Mouse (Mus musculus): ENCODE measurements around the gene Rhag. TPM values are rescaled to one million over a fixed set of nuclear protein-coding genes. Genes with fewer than 3 reads are reported as not detected.
A peak's percentile ranks its signal among the peaks of the same experiment; 100 is the strongest.

Gene Rhag
- total and polyA plus RNA-seq, 3 experiments = 0.08 to 0.55 (median 0.21) TPM

DNA sequence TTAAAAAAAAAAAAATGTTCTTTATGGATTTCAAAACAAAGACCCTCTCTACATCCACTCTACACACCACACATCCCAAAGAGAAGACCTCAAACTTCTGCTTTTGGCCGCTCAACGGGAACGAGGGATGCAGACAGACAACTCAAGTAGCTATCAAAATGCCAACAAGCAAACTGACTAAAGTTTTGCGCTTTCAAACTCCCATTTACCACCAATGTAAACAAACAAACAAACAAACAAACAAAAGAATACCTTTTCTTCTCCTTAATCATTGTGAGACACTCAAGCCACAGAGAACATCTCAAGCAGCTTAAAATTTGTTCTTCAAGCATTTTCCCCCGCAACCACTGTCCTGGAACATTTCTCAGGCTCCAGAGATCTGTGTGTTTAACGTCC, 68.6 kb downstream of the Rhag start:
- intact Hi-C loops (cut with DNase I) = no loop called here
- Histone ChIP-seq H3K79me2 (replicated peaks; ENCODE audit: control insufficient read depth, insufficient read depth, low read length) (no peaks in the 10 kb centered on the region), H3K27ac (peak overlapping the region; percentile 69; the same call in 1 of the 2 replicates), H3K36me3 (ENCODE audit: control insufficient read depth, insufficient read depth, low read length) (no peaks in the 10 kb centered on the region), H3K27me3 (ENCODE audit: control insufficient read depth, insufficient read depth, low read length) (no peaks in the 10 kb centered on the region), H3K4me3 (peak overlapping the region; percentile 73), H3K4me1 (ENCODE audit: control insufficient read depth, insufficient read depth, low read length) (no peaks in the 10 kb centered on the region; the same call in 1 of the 2 replicates), H3K9ac (ENCODE audit: low read depth, low read length) (peak overlapping the region; percentile 90)
- TF ChIP-seq POLR2A (IDR thresholded peaks at IDR 0.05; ENCODE audit: insufficient read depth, low read depth, low read length) (0 out of 2 replicates have a peak, but pooled peaks have one; percentile 20), CTCF (IDR thresholded peaks at IDR 0.05) (no peak), EP300 (IDR thresholded peaks at IDR 0.05; ENCODE audit: insufficient read depth, low read depth, low read length) (no peak)
- 18% methylated on average over 6 of the region's 6 CpGs for WGBS
- DNase-seq = no peak

DNA sequence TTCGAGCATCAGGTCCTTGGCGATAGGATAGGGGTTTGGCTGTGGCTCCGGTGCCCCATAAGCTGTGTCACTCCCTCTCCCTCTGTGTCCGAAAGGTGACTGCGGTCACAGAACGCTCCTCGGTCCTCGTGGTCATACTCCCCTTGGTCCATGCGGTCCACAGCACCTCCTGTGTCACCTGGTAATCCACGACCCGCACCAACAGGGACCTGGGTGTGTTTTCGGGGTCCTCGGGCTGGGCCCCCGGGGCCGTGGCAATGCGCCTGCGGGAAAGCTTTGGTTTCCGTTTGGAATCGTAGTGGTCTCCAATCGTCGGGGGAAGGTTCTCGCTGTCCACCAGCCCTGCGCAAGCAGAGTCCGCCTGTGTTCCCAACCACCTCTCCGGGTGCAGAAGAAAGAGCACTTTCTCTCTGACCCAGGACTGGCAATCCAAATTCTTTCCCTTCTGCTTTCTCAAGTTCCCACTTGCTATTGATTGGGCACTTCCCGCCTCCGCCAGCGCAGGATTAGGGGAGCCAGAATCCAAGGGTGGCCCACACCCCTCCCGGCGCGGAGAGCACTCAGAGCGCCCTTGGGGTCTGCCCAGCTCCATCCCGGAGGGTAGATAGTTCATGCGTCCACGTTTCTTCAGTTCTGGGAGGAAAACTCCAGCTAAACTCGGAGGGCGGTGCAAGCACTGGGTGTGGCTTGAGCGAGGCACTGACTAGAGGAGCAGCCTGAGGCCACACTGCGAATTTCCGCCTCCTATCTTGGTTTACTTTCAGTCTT, 69.2 kb downstream of the Rhag start, which contains the start of gene 9130008F23Rik:
9130008F23Rik (minus strand) TSS at position 636 of the 768 bp plus-strand sequence.
- H3K4me1 ChIP-seq (ENCODE audit: control insufficient read depth, insufficient read depth, low read length) = no peaks in the 10 kb centered on the region; the same call in 1 of the 2 replicates
- no peaks in the 10 kb centered on the region for H3K27me3 ChIP-seq (ENCODE audit: control insufficient read depth, insufficient read depth, low read length)
- no peaks in the 10 kb centered on the region for H3K36me3 ChIP-seq (ENCODE audit: control insufficient read depth, insufficient read depth, low read length)
- no peaks in the 10 kb centered on the region for H3K79me2 ChIP-seq (replicated peaks; ENCODE audit: control insufficient read depth, insufficient read depth, low read length)
- peak; percentile 77 to 79 for DNase-seq
- intact Hi-C loops (cut with DNase I) = no loop called here
- WGBS = under 1% methylated on average over 40 of the region's 40 CpGs
- peak within 1 kb of the TSS; percentile 69 for H3K27ac ChIP-seq
- peak within 1 kb of the TSS; percentile 73 for H3K4me3 ChIP-seq
- peak within 1 kb of the TSS; percentile 90 for H3K9ac ChIP-seq (ENCODE audit: low read depth, low read length)
- TF ChIP-seq POLR2A (IDR thresholded peaks at IDR 0.05; ENCODE audit: insufficient read depth, low read depth, low read length) (peak; percentile 69), EP300 (IDR thresholded peaks at IDR 0.05; ENCODE audit: insufficient read depth, low read depth, low read length) (0 out of 2 replicates have a peak, but pooled peaks have one; percentile 33), CTCF (IDR thresholded peaks at IDR 0.05) (no peak)

DNA sequence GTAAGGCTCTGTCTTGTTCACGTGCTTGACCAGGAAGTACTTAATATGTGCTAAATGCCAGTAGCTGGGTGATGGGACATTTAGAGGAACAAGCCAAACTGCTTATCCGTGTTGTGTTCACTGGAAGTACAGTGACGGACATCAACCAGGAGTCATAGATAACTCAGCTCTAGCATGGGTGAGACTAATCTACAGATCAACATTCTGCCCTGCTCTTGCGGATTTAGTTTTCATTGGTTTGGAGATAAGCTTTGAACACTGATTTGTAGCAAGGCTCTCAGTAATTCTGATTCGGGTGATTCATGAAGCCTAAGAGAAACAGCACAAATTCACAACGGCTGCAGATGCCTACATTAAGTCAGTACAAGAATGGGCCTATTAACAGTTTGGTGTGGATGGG, 71.2 kb downstream of the Rhag start:
- Histone ChIP-seq H3K27me3 (ENCODE audit: control insufficient read depth, insufficient read depth, low read length) (no peaks in the 10 kb centered on the region), H3K36me3 (ENCODE audit: control insufficient read depth, insufficient read depth, low read length) (no peaks in the 10 kb centered on the region), H3K27ac (no peak overlapping the region), H3K9ac (ENCODE audit: low read depth, low read length) (no peak overlapping the region), H3K4me3 (no peak overlapping the region), H3K79me2 (replicated peaks; ENCODE audit: control insufficient read depth, insufficient read depth, low read length) (no peaks in the 10 kb centered on the region), H3K4me1 (ENCODE audit: control insufficient read depth, insufficient read depth, low read length) (no peaks in the 10 kb centered on the region; the same call in 1 of the 2 replicates)
- no peak for DNase-seq
- TF ChIP-seq EP300 (IDR thresholded peaks at IDR 0.05; ENCODE audit: insufficient read depth, low read depth, low read length) (no peak), CTCF (IDR thresholded peaks at IDR 0.05) (no peak), POLR2A (IDR thresholded peaks at IDR 0.05; ENCODE audit: insufficient read depth, low read depth, low read length) (no peak)
- 86% methylated on average over 6 of the region's 6 CpGs for WGBS
- intact Hi-C loops (cut with DNase I) = no loop called here

DNA sequence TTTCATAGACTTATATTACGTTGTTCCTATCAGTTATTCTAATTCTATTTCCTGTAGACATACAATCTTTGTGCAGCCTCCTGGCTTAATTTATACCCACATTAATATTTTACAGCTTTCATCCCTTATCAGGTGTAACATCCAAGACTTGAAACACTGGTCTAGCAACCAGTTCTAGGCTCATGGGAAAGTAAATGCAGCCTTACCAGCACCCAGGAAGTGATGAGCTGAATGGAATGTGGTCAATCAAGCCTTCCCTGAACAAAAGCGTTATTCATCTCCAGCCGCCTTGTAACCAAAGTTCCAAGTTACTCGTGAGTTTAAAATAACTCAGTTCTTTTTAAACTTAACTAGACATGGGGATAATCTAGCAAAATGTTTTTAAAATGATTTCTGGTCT, 74.2 kb downstream of the Rhag start:
- Histone ChIP-seq H3K79me2 (replicated peaks; ENCODE audit: control insufficient read depth, insufficient read depth, low read length) (no peaks in the 10 kb centered on the region), H3K4me3 (no peak overlapping the region), H3K36me3 (ENCODE audit: control insufficient read depth, insufficient read depth, low read length) (no peaks in the 10 kb centered on the region), H3K4me1 (ENCODE audit: control insufficient read depth, insufficient read depth, low read length) (no peaks in the 10 kb centered on the region), H3K27me3 (ENCODE audit: control insufficient read depth, insufficient read depth, low read length) (no peaks in the 10 kb centered on the region), H3K27ac (no peak overlapping the region), H3K9ac (ENCODE audit: low read depth, low read length) (no peak overlapping the region)
- TF ChIP-seq CTCF (IDR thresholded peaks at IDR 0.05) (no peak), EP300 (IDR thresholded peaks at IDR 0.05; ENCODE audit: insufficient read depth, low read depth, low read length) (no peak), POLR2A (IDR thresholded peaks at IDR 0.05; ENCODE audit: insufficient read depth, low read depth, low read length) (no peak)
- intact Hi-C loops (cut with DNase I) = no loop called here
- DNase-seq = no peak
- WGBS = 78% methylated on average over 4 of the region's 4 CpGs

DNA sequence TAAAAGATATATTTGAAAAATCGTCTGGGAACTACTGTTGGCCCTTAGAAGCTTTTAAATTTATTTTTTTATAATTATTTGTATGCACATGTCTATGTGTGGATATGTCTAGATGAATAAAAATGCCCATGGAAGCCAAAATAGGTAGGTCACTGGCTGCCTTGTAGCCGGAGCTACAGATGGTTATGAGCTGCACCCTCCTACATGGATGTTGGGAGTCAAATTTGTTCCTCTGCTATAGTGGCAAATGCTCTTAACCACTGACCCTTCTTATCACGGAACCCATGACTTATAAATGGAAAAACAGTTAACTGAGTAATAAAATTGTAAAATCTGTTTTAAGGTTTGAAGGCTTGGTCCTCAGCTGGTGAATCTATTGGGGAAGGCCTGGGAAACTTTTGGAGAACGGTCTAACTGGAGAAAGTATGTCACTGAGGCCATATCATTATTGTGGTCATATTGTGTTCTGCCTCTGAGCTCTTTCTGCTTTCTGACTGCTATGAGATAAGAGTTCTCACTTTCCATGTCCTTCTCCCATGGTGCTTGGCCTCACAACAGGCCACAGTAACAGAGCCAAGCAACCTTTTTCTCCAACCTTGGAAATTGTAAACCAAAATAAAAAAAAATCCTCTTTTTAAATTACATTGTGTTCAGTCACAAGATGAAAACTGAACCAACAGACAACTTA, 77.1 kb downstream of the Rhag start:
- H3K9ac ChIP-seq (ENCODE audit: low read depth, low read length) = no peak overlapping the region
- H3K36me3 ChIP-seq (ENCODE audit: control insufficient read depth, insufficient read depth, low read length) = no peaks in the 10 kb centered on the region
- TF ChIP-seq CTCF (IDR thresholded peaks at IDR 0.05) (no peak), POLR2A (IDR thresholded peaks at IDR 0.05; ENCODE audit: insufficient read depth, low read depth, low read length) (no peak), EP300 (IDR thresholded peaks at IDR 0.05; ENCODE audit: insufficient read depth, low read depth, low read length) (no peak)
- no peaks in the 10 kb centered on the region for H3K27me3 ChIP-seq (ENCODE audit: control insufficient read depth, insufficient read depth, low read length)
- H3K79me2 ChIP-seq (replicated peaks; ENCODE audit: control insufficient read depth, insufficient read depth, low read length) = no peaks in the 10 kb centered on the region
- intact Hi-C loops (cut with DNase I) = no loop called here
- no peaks in the 10 kb centered on the region for H3K4me1 ChIP-seq (ENCODE audit: control insufficient read depth, insufficient read depth, low read length)
- H3K4me3 ChIP-seq = no peak overlapping the region
- no peak for DNase-seq
- 71% methylated on average over 4 of the region's 4 CpGs for WGBS
- H3K27ac ChIP-seq = no peak overlapping the region

Other genes starting within 250 kb of the Rhag start
- not detected for gene Esp6, start 249.6 kb upstream of the Rhag start, total RNA-seq (2021)
- gene Esp6, start 249.6 kb upstream of the Rhag start, polyA plus RNA-seq (2012; rRNA removed) = not detected in 2 replicates
- gene Esp4, start 212.5 kb upstream of the Rhag start, total RNA-seq (2021) = not detected
- not detected in 2 replicates for gene Esp4, start 212.5 kb upstream of the Rhag start, polyA plus RNA-seq (2012; rRNA removed)
- gene Esp3, start 179.1 kb upstream of the Rhag start, total RNA-seq (2021) = not detected
- gene Esp3, start 179.1 kb upstream of the Rhag start, polyA plus RNA-seq (2012; rRNA removed) = not detected in 2 replicates
- not detected for gene Esp1, start 84.0 kb upstream of the Rhag start, total RNA-seq (2021)
- gene Esp1, start 84.0 kb upstream of the Rhag start, polyA plus RNA-seq (2012; rRNA removed) = not detected in 2 replicates
- not detected for gene Crisp2, start 4.1 kb upstream of the Rhag start, total RNA-seq (2021)
- gene Crisp2, start 4.1 kb upstream of the Rhag start, polyA plus RNA-seq (2012; rRNA removed) = 0.10 and 0.56 TPM in 2 replicates
- under 1 TPM; 0.30 to 0.65 TPM for gene 9130008F23Rik, start 69.4 kb downstream of the Rhag start, total RNA-seq (2021)
- 0.97 and 1.1 TPM in 2 replicates for gene 9130008F23Rik, start 69.4 kb downstream of the Rhag start, polyA plus RNA-seq (2012; rRNA removed)
- gene Glyatl3, start 103.2 kb downstream of the Rhag start, total RNA-seq (2021) = not detected
- not detected in 2 replicates for gene Glyatl3, start 103.2 kb downstream of the Rhag start, polyA plus RNA-seq (2012; rRNA removed)
- gene Mut, start 123.6 kb downstream of the Rhag start, total RNA-seq (2021) = 100 to 1,000 TPM; 146 to 171 TPM
- 30.8 and 56.6 TPM in 2 replicates for gene Mut, start 123.6 kb downstream of the Rhag start, polyA plus RNA-seq (2012; rRNA removed)
- 1 to 10 TPM; 5.4 to 7.3 TPM for gene Cenpq, start 123.9 kb downstream of the Rhag start, total RNA-seq (2021)
- gene Cenpq, start 123.9 kb downstream of the Rhag start, polyA plus RNA-seq (2012; rRNA removed) = 1.5 and 2.3 TPM in 2 replicates